Mouse (Mus musculus) heart, embryonic 15.5 days (tissue): ENCODE measurements around the gene Filip1l. TPM values are rescaled to one million over a fixed set of nuclear protein-coding genes. Genes with fewer than 3 reads are reported as not detected.

Experiments used
- ATAC-seq: fragments of 200-750 bp; cut with Nextera tagmentation; replicated peaks from 2 replicates; pipeline ENCODE4 v1.8.0; 2017; ENCODE audit warnings: low read depth, moderate TSS enrichment; ENCODE audit not compliant: insufficient number of reproducible peaks, insufficient read depth, low FRiP score
- H3K27ac ChIP-seq: fragments of 300-500 bp; sonication (generic); 2 replicates; pipeline ENCODE4 v1.5.1; 2015; ENCODE audit warnings: mild to moderate bottlenecking, inconsistent platforms
- H3K27me3 ChIP-seq: fragments of 300-500 bp; sonication (generic); 2 replicates; pipeline ENCODE4 v1.6.1; 2015; ENCODE audit warnings: inconsistent platforms
- H3K36me3 ChIP-seq: fragments of 300-500 bp; sonication (generic); 2 replicates; pipeline ENCODE4 v1.6.1; 2015; ENCODE audit warnings: mild to moderate bottlenecking, inconsistent platforms
- H3K4me1 ChIP-seq: fragments of 300-500 bp; sonication (generic); replicated peaks from 2 replicates; pipeline ENCODE4 v1.6.1; 2015; ENCODE audit warnings: inconsistent platforms
- H3K4me2 ChIP-seq: fragments of 300-500 bp; sonication (generic); 2 replicates; pipeline ENCODE4 v1.6.1; 2015; ENCODE audit warnings: inconsistent platforms, mild to moderate bottlenecking, moderate library complexity
- H3K4me3 ChIP-seq: fragments of 300-500 bp; sonication (generic); 2 replicates; pipeline ENCODE4 v1.5.1; 2015; ENCODE audit warnings: mild to moderate bottlenecking, inconsistent platforms
- H3K9ac ChIP-seq: fragments of 300-500 bp; sonication (generic); 2 replicates; pipeline ENCODE4 v1.6.1; 2015; ENCODE audit warnings: mild to moderate bottlenecking, inconsistent platforms
- H3K9me3 ChIP-seq: fragments of 300-500 bp; sonication (generic); replicated peaks from 2 replicates; pipeline ENCODE4 v1.6.1; 2016; ENCODE audit warnings: inconsistent platforms
- WGBS: fragments of 180-500 bp; shearing (Covaris S2); methylation state at CpG from one replicate; pipeline ENCODE4 v1.1.7; 2015; ENCODE audit warnings: mixed read lengths; 5-methylcytosine and 5-hydroxymethylcytosine counted together
- polyA plus RNA-seq: library from polyadenylated mRNA; unstranded; fragments of >200 nt; fragmentation: Nextera tagmentation; extraction: Ambion mirVana; gene quantifications from 2 replicates; pipeline ENCODE4 v1.2.1, GENCODE M21; 2015

Filip1l gene
- 24.0 and 25.0 TPM in 2 replicates for polyA plus RNA-seq

- Histone ChIP-seq H3K9ac (peak within 1 kb of the TSS; percentile 38), H3K4me1 (peaks cover 20% of the 10 kb centered on the region), H3K4me2 (peak within 1 kb of the TSS; percentile 57), H3K9me3 (no peaks in the 10 kb centered on the region), H3K36me3 (no peaks in the 10 kb centered on the region), H3K27me3 (no peaks in the 10 kb centered on the region), H3K27ac (peak within 1 kb of the TSS; percentile 83), H3K4me3 (peak within 1 kb of the TSS; percentile 41)
- 0 out of 2 replicates have a peak, but pooled peaks have one; percentile 24 for ATAC-seq
- WGBS, result 61% methylated on average over 6 of the region's 6 CpGs
Observed at GRCm38 (mm10) chr16:57352751-57353150, at the start of gene Filip1l. Filip1l (plus strand) TSS chr16:57353093.

DNA sequence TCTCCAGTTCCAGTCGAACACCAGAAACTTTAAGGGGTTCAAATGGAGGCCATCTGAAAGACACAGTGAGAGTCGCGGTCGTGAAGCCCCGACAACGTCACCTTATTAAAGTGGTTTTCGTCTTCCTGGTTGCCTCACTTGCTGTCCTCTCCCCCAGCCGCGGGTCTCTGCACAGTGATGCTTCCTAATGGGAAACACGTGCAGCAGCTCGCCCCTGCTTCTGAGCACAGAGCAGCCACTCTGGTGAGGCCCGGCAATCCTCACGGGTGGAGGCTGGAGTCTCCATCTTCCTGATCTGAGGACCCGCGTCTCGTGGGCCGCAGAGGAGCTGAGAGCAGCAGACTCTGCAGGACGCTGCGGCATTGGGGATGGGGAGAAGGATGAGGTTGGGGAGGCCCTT, 49.2 kb upstream of the Filip1l start:
- H3K4me2 ChIP-seq, result no peak overlapping the region
- no peak overlapping the region for H3K9ac ChIP-seq
- 0 out of 2 replicates have a peak, but pooled peaks cover 6% of the 10 kb centered on the region for H3K4me1 ChIP-seq
- WGBS, result 58% methylated on average over 19 of the region's 19 CpGs
- no peak overlapping the region for H3K4me3 ChIP-seq
- H3K27me3 ChIP-seq, result no peaks in the 10 kb centered on the region
- no peaks in the 10 kb centered on the region for H3K9me3 ChIP-seq
- H3K27ac ChIP-seq, result no peak overlapping the region
- H3K36me3 ChIP-seq, result no peaks in the 10 kb centered on the region
- no peak for ATAC-seq

- no peak overlapping the region for H3K27ac ChIP-seq
- WGBS, result 58% methylated on average over 6 of the region's 6 CpGs
Observed at GRCm38 (mm10) chr16:57305463-57305862, 47.4 kb upstream of the Filip1l start.

GRCm38 (mm10) chr16:57312130-57312529, 40.8 kb upstream of the Filip1l start:
- 0 out of 2 replicates have a peak, but pooled peaks cover 4% of the 10 kb centered on the region for H3K4me1 ChIP-seq
- no peak for ATAC-seq
- no peaks in the 10 kb centered on the region for H3K9me3 ChIP-seq
- H3K36me3 ChIP-seq, result no peaks in the 10 kb centered on the region
- no peak overlapping the region for H3K4me2 ChIP-seq
- H3K4me3 ChIP-seq, result no peak overlapping the region
- 78% methylated on average over 2 of the region's 2 CpGs for WGBS
- no peak overlapping the region for H3K9ac ChIP-seq
- H3K27me3 ChIP-seq, result no peaks in the 10 kb centered on the region
- no peak overlapping the region for H3K27ac ChIP-seq

More at GRCm38 (mm10) chr16:57305463-57305862, 47.4 kb upstream of the Filip1l start:
- Histone ChIP-seq H3K27me3 (no peaks in the 10 kb centered on the region), H3K4me2 (no peak overlapping the region), H3K36me3 (no peaks in the 10 kb centered on the region), H3K9me3 (no peaks in the 10 kb centered on the region), H3K4me3 (no peak overlapping the region), H3K4me1 (0 out of 2 replicates have a peak, but pooled peaks cover 6% of the 10 kb centered on the region), H3K9ac (no peak overlapping the region)
- no peak for ATAC-seq

GRCm38 (mm10) chr16:57313487-57313886, 39.4 kb upstream of the Filip1l start:
- no peak overlapping the region for H3K4me2 ChIP-seq
- no peaks in the 10 kb centered on the region for H3K27me3 ChIP-seq
- no peaks in the 10 kb centered on the region for H3K36me3 ChIP-seq
- no peak for ATAC-seq
- H3K9me3 ChIP-seq, result no peaks in the 10 kb centered on the region
- no peak overlapping the region for H3K4me3 ChIP-seq
- WGBS, result 76% methylated on average over 3 of the region's 3 CpGs
- no peak overlapping the region for H3K9ac ChIP-seq
- no peak overlapping the region for H3K27ac ChIP-seq
- peaks cover 4% of the 10 kb centered on the region; the same call in 1 of the 2 replicates for H3K4me1 ChIP-seq

DNA sequence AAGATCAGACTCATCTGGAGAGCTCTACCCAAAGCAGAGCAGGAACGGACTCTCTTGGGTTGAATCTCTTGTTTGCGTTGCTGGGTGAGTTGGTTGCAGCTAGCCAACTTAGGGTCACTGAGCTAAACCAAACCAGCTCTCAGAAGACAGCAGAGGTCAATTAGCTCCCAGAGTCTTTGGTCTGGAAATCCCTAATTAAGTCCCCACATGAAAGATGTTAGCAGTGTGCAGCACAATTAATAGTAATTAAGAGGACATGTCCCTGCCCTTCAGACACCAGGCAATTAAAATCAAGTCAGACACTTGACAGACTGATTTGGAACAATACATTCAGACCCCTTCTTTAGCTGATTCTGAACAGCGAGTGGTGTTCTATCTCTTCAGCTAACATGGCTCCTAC, 38.7 kb upstream of the Filip1l start:
- H3K36me3 ChIP-seq, result no peaks in the 10 kb centered on the region
- no peak for ATAC-seq
- no peaks in the 10 kb centered on the region for H3K9me3 ChIP-seq
- H3K4me1 ChIP-seq, result peaks cover 4% of the 10 kb centered on the region; the same call in 1 of the 2 replicates
- H3K27me3 ChIP-seq, result no peaks in the 10 kb centered on the region
- no peak overlapping the region for H3K4me3 ChIP-seq
- no peak overlapping the region for H3K9ac ChIP-seq
- H3K4me2 ChIP-seq, result no peak overlapping the region
- H3K27ac ChIP-seq, result no peak overlapping the region
- WGBS, result 91% methylated on average over 3 of the region's 3 CpGs

DNA sequence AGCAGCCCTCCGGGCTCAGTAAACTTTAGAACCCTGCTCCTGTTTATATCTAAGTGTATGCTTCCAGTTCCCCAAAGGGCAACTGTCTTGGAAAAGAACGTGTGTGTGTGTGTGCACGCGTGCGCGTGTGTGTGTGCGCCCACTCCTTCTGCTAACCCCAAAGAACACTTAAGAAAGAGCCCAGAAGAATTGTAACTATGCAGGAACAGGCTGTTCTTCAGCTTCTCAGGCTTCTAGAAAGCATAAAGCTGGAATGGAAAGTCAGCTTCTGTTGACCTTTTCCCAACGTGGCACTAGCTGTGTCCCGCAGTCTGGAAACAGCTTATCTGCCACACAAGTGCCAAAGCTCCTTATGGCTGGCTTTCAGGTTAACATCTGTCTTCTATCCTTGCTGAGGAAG, 37.9 kb upstream of the Filip1l start:
- H3K4me1 ChIP-seq, result peaks cover 4% of the 10 kb centered on the region; the same call in 1 of the 2 replicates
- no peaks in the 10 kb centered on the region for H3K36me3 ChIP-seq
- no peak overlapping the region for H3K9ac ChIP-seq
- ATAC-seq, result no peak
- no peaks in the 10 kb centered on the region for H3K27me3 ChIP-seq
- no peaks in the 10 kb centered on the region for H3K9me3 ChIP-seq
- H3K4me2 ChIP-seq, result no peak overlapping the region
- no peak overlapping the region for H3K4me3 ChIP-seq
- H3K27ac ChIP-seq, result no peak overlapping the region
- 78% methylated on average over 9 of the region's 9 CpGs for WGBS

DNA sequence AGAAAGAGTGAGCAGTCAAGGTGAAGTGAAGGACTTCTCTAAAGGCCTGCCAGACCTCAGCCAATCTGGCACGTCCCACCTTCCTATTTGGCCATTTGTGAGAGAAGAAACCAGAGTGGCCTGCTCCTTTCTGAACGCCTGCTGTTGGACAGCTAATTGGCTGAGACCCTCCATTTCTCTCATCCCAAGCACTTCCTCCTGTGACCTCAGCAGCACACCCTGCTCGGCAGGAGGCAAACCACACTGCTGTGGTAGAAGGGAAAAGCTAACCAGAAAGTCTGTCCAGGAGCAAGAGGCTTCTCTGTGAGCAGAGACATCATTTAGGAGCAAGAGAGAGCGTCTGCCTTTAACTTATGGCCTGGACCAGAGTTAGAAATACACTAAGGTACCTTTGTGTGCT, 35.8 kb upstream of the Filip1l start:
- no peaks in the 10 kb centered on the region for H3K9me3 ChIP-seq
- H3K9ac ChIP-seq, result no peak overlapping the region
- no peak for ATAC-seq
- no peaks in the 10 kb centered on the region for H3K36me3 ChIP-seq
- H3K4me2 ChIP-seq, result no peak overlapping the region
- WGBS, result 65% methylated on average over 4 of the region's 4 CpGs
- H3K4me1 ChIP-seq, result peaks cover 4% of the 10 kb centered on the region; the same call in 1 of the 2 replicates
- no peaks in the 10 kb centered on the region for H3K27me3 ChIP-seq
- H3K27ac ChIP-seq, result no peak overlapping the region
- H3K4me3 ChIP-seq, result no peak overlapping the region

GRCm38 (mm10) chr16:57317882-57318636, 34.8 kb upstream of the Filip1l start:
- no peak for ATAC-seq
- Histone ChIP-seq H3K4me1 (peaks cover 4% of the 10 kb centered on the region; the same call in 1 of the 2 replicates), H3K27ac (no peak overlapping the region), H3K9ac (no peak overlapping the region), H3K9me3 (no peaks in the 10 kb centered on the region), H3K36me3 (no peaks in the 10 kb centered on the region), H3K4me2 (no peak overlapping the region), H3K4me3 (no peak overlapping the region), H3K27me3 (no peaks in the 10 kb centered on the region)
- 57% methylated on average over 13 of the region's 13 CpGs for WGBS

DNA sequence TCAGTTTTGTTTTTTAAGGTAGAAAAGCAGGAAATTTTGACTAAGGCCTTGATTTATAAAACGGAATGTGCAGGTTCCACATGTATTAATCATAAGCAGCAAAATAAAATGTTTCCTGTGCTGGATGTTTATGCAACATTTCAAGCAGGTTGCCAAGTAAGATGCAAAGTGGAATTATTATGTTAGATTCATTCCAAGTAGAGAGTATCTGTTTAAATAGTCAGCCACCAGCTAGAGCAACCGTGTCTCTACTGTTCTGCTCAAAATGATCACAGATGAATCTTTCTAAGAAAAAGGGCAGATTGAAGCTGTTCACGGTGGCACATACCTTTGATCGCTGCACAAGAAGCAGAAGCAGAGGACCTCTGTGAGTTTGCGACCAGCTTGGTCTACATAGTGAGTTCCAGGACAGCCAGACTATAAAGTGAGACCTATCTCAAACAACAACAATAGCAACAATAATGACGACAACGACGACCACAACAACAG, 34.2 kb upstream of the Filip1l start:
- Histone ChIP-seq H3K4me1 (peaks cover 4% of the 10 kb centered on the region; the same call in 1 of the 2 replicates), H3K27ac (no peak overlapping the region), H3K9ac (no peak overlapping the region), H3K4me2 (no peak overlapping the region), H3K27me3 (no peaks in the 10 kb centered on the region), H3K9me3 (no peaks in the 10 kb centered on the region), H3K36me3 (no peaks in the 10 kb centered on the region), H3K4me3 (no peak overlapping the region)
- ATAC-seq, result no peak
- WGBS, result 76% methylated on average over 8 of the region's 8 CpGs

DNA sequence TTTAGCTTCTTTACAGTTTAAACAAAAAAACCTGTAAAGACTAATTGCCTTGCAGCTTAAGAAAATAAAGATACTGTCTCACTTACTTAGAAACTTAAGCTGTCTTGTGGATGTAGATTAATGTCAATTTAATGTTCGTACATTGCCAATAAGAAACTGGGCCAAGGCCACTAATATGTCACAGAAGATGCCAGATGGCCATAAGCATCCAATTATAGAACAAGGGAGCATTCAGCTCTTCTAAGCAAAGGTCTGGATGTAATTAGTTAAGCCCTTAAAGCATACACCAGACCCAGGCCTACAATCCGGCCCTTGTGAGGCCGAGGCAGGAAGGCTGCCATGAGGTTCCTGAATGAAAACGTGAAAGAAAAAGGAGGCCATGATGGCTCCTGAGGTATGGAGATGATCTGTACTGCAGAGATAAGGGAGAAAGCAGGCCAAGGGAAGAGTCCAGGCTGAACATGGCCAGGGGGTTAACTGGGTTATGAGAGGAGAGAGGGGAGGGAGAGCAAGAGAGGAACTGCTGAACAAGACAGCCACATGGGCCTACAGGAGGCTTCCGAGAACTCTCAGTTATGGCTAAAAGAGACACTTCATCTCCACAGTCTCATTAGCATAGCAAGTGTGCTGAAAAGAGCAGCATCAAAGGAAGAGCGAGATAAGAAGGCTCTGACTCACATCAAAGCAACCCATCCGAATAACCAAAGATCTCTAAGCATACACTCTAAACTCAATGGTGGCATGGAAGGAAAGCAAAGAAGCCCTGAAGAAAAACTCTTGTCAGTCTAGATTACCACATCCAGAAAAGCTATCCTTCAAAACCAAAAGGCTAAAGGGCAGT, 33.4 kb upstream of the Filip1l start:
- H3K9ac ChIP-seq, result no peak overlapping the region
- H3K27ac ChIP-seq, result no peak overlapping the region
- H3K4me3 ChIP-seq, result no peak overlapping the region
- H3K4me2 ChIP-seq, result no peak overlapping the region
- peaks cover 4% of the 10 kb centered on the region; the same call in 1 of the 2 replicates for H3K4me1 ChIP-seq
- no peak for ATAC-seq
- no peaks in the 10 kb centered on the region for H3K9me3 ChIP-seq
- no peaks in the 10 kb centered on the region for H3K36me3 ChIP-seq
- WGBS, result 64% methylated on average over 7 of the region's 7 CpGs
- H3K27me3 ChIP-seq, result no peaks in the 10 kb centered on the region
